Mouse (Mus musculus) brown adipose tissue, adult 24 weeks (tissue): ENCODE measurements around the gene Ankrd65. TPM values are rescaled to one million over a fixed set of nuclear protein-coding genes. Genes with fewer than 3 reads are reported as not detected.
"Not testable (repeated sequence)": the region's sequence is repeated elsewhere in the genome, so short reads cannot be mapped to it uniquely, and the experiment has no call there.

Experiments used
- H3K27ac ChIP-seq: fragments of 200-500 bp; replicated peaks from 2 replicates; pipeline ENCODE4 v1.5.1; 2012; ENCODE audit warnings: low read depth, mild to moderate bottlenecking, low read length
- H3K4me1 ChIP-seq: fragments of 200-500 bp; 2 replicates; pipeline ENCODE4 v1.6.1; 2012; ENCODE audit warnings: low read length, mixed read lengths; ENCODE audit not compliant: control insufficient read depth, insufficient read depth, insufficient read length
- H3K4me3 ChIP-seq: fragments of 200-500 bp; 2 replicates; pipeline ENCODE4 v1.5.1; 2012; ENCODE audit warnings: low read depth, mild to moderate bottlenecking, low read length, moderate library complexity; ENCODE audit not compliant: insufficient read depth
- polyA plus RNA-seq: library from polyadenylated mRNA; stranded (reverse); fragments of >200 nt; gene quantifications from 2 replicates; pipeline ENCODE4 v1.2.4, GENCODE M21; 2012; ENCODE audit not compliant: missing spikeins, insufficient read depth, insufficient read length

Gene Ankrd65
- polyA plus RNA-seq: not detected in 2 replicates

GRCm38 (mm10) chr4:155790021-155790489 lies at the start of gene Ankrd65:
TSS of gene Ankrd65 (plus strand) at chr4:155790439.
- no peaks in the 10 kb centered on the region for H3K4me1 ChIP-seq
- no peak within 1 kb of the TSS for H3K27ac ChIP-seq
- H3K4me3 ChIP-seq: no peak within 1 kb of the TSS

GRCm38 (mm10) chr4:155740681-155741080 lies 49.6 kb upstream of the Ankrd65 start:
- H3K4me3 ChIP-seq, H3K4me1 ChIP-seq, H3K27ac ChIP-seq: not testable (repeated sequence)

- Histone ChIP-seq H3K4me3 (no peak overlapping the region), H3K27ac (no peak overlapping the region), H3K4me1 (no peaks in the 10 kb centered on the region)
Measured at GRCm38 (mm10) chr4:155742684-155743083, 47.6 kb upstream of the Ankrd65 start.

- no peaks in the 10 kb centered on the region for H3K4me1 ChIP-seq
- no peak overlapping the region for H3K27ac ChIP-seq
- H3K4me3 ChIP-seq: no peak overlapping the region
Measured at GRCm38 (mm10) chr4:155744474-155744873, 45.8 kb upstream of the Ankrd65 start.

- Histone ChIP-seq H3K4me1 (no peaks in the 10 kb centered on the region), H3K4me3 (no peak overlapping the region), H3K27ac (no peak overlapping the region)
Measured at GRCm38 (mm10) chr4:155745136-155745535, 45.1 kb upstream of the Ankrd65 start.

GRCm38 (mm10) chr4:155746036-155746548 lies 44.1 kb upstream of the Ankrd65 start:
- H3K27ac ChIP-seq: no peak overlapping the region
- no peaks in the 10 kb centered on the region for H3K4me1 ChIP-seq

GRCm38 (mm10) chr4:155746575-155747490 lies 43.4 kb upstream of the Ankrd65 start:
- H3K27ac ChIP-seq: no peak overlapping the region
- H3K4me1 ChIP-seq: no peaks in the 10 kb centered on the region
- no peak overlapping the region for H3K4me3 ChIP-seq

More at GRCm38 (mm10) chr4:155746036-155746548, 44.1 kb upstream of the Ankrd65 start:
- no peak overlapping the region for H3K4me3 ChIP-seq

- Histone ChIP-seq H3K4me3 (no peak overlapping the region), H3K27ac (no peak overlapping the region), H3K4me1 (peaks cover 8% of the 10 kb centered on the region; the same call in 1 of the 2 replicates)
Measured at GRCm38 (mm10) chr4:155757011-155757410, 33.2 kb upstream of the Ankrd65 start.

- Histone ChIP-seq H3K27ac (peak overlapping the region; percentile 82), H3K4me3 (peak overlapping the region; percentile 71), H3K4me1 (peaks cover 8% of the 10 kb centered on the region; the same call in 1 of the 2 replicates)
Measured at GRCm38 (mm10) chr4:155759862-155760612, 30.2 kb upstream of the Ankrd65 start.

- H3K4me1 ChIP-seq: peaks cover 8% of the 10 kb centered on the region; the same call in 1 of the 2 replicates
- H3K27ac ChIP-seq: peak within 1 kb of the TSS; percentile 82
- peak within 1 kb of the TSS; percentile 71 for H3K4me3 ChIP-seq
Measured at GRCm38 (mm10) chr4:155760613-155761355, 29.5 kb upstream of the Ankrd65 start, which contains the start of gene Atad3a. TSS of gene Atad3a (minus strand) at chr4:155761093.

- peak overlapping the region; percentile 55 for H3K4me3 ChIP-seq
- H3K4me1 ChIP-seq: peaks cover 8% of the 10 kb centered on the region; the same call in 1 of the 2 replicates
- no peak overlapping the region for H3K27ac ChIP-seq
Measured at GRCm38 (mm10) chr4:155761356-155762099, 28.7 kb upstream of the Ankrd65 start.

- Histone ChIP-seq H3K27ac (no peak overlapping the region), H3K4me1 (0 out of 2 replicates have a peak, but pooled peaks cover 3% of the 10 kb centered on the region), H3K4me3 (no peak overlapping the region)
Measured at GRCm38 (mm10) chr4:155762357-155762756, 27.9 kb upstream of the Ankrd65 start.

- H3K4me1 ChIP-seq: no peaks in the 10 kb centered on the region
- peak overlapping the region; percentile 78 for H3K4me3 ChIP-seq
- peak overlapping the region; percentile 92; the same call in 1 of the 2 replicates for H3K27ac ChIP-seq
Measured at GRCm38 (mm10) chr4:155769496-155769879, 20.8 kb upstream of the Ankrd65 start.
